Mouse (Mus musculus) Patski (cell line): ENCODE measurements around the gene Nynrin. TPM values are rescaled to one million over a fixed set of nuclear protein-coding genes. Genes with fewer than 3 reads are reported as not detected.

Source experiments
- ATAC-seq: fragments of 100-300 bp; one replicate; pipeline ENCODE4 v1.8.0; 2021
- CTCF ChIA-PET: fragments of 350-600 bp; sonication (Branson Sonifier 250); formaldehyde crosslinking; loops from one replicate; lab custom pipeline; 2022; ENCODE audit warnings: inconsistent platforms; lab: Charles Lee
- POLR2A ChIA-PET: fragments of 350-600 bp; sonication (Branson Sonifier 250); formaldehyde crosslinking; loops from one replicate; lab custom pipeline; 2022; ENCODE audit warnings: antibody characterized with exemption, inconsistent platforms; lab: Charles Lee
- DNase-seq: peaks from one replicate; pipeline ENCODE4 v3.0.0-alpha.2; 2011; ENCODE audit warnings: low read depth, low spot score
- H3K27me3 ChIP-seq: fragments of 371-371 bp; one replicate; pipeline ENCODE4 v1.5.1; 2021
- CTCF ChIP-seq: fragments of 100-300 bp; IDR thresholded peaks from one replicate; pipeline ENCODE4 v1.5.1; 2021
- in situ Hi-C: fragments of 300-500 bp; cut with MboI; formaldehyde crosslinking; loops from 3 replicates; pipeline ENCODE4 v1.11.1; 2018; ENCODE audit warnings: low pct_unique_long_range_greater_than_20kb, mixed read lengths
- polyA plus RNA-seq: library from polyadenylated mRNA; unstranded; gene quantifications from one replicate; pipeline ENCODE4 v1.2.3, GENCODE M21; 2021

The Nynrin gene
- polyA plus RNA-seq, 1 experiment from 2014 or later = not detected

DNA sequence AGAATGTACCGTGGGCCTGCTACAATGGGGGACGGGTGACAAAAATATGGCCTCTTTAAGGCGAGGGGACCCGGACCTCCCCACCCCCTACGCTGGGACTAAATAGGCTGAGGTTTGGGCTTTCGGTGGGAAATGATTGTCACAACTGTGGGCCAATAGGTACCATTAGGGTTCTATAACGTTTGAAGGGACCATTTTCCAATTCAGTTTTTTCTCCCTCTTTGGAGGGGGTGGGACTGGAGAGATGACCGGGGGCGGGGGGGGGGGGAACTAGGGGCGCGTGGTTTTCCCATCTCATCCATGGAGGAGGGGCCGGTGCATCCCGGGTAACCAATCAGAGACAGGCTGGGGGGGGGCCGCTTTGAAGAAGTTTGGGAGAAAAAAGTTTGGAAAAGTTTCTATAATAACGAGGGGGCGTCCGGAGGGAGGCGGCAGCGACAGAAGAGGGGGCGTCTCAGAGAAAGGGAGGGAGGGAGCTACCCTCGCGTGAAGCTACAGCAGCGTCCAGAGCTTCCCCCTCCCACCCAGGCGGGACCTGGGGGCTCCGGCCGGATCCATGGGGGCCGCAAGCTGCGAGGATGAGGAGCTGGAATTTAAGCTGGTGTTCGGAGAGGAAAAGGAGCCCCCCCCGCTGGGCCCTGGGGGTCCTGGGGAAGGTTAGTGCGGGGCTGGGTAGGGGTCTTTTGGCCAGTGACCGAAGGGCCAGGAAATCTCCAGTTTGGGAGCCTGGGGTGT, 29.2 kb upstream of the Nynrin start:
- ATAC-seq = no peak
- POLR2A ChIA-PET = no interaction called here
- in situ Hi-C loops = loop anchor here (5.0 kb wide), 2 partner anchors 38 to 98 kb away; no protein-coding TSS in a partner anchor

DNA sequence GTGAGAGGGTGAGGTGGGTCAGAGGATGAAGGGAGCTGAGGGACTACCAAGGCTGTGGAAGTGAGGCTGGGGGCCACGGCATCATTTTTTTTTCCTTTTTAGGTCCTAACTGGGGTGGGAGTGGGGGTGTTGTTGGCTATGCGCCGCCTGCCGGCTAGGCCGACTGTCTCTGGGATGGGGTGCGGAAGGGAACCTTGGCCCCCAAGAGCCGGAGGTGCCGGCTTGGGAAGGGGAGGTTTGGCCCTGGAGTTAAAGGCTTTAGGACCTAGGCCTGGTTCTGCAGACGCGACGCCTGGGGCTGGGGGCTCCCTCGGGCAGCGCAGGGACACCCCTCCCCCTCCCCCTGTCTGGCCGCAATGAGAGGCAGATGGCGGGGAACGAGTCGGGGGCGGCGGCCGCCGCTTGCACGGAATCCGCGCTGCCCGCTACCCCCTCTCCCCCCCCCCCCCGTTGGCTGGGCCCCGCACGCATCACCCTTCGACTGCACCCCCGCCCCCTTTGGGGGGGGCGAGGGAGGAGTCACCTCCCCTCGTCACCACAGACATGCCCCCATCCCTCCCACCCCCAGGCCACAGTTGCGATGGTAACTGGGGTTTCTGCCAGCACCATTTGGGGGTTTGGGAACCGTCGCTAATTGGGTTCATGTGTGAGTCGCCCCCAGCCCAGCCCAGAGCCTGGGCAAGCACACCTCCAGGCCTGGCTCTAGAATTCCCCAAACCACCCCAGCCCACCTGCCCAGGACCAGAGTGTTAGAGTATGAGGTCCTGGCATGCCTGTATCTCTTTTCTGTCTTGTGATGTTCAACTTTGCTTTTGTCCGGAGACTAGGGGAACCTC, 28.4 kb upstream of the Nynrin start:
- no peaks in the 10 kb centered on the region for H3K27me3 ChIP-seq
- TF ChIP-seq CTCF = no peak
- in situ Hi-C loops = no loop called here
- ATAC-seq (no peak), DNase-seq (no peak)
- ChIA-PET POLR2A (no interaction called here), CTCF (no interaction called here)

More for the DNA sequence above, 29.2 kb upstream of the Nynrin start:
- no peak for DNase-seq
- no peaks in the 10 kb centered on the region for H3K27me3 ChIP-seq
- no peak for TF ChIP-seq CTCF
- CTCF ChIA-PET = interaction anchor here (1.0 kb wide), 1 partner anchor 44 kb away, joined by 3 read pairs; no protein-coding TSS in a partner anchor

DNA sequence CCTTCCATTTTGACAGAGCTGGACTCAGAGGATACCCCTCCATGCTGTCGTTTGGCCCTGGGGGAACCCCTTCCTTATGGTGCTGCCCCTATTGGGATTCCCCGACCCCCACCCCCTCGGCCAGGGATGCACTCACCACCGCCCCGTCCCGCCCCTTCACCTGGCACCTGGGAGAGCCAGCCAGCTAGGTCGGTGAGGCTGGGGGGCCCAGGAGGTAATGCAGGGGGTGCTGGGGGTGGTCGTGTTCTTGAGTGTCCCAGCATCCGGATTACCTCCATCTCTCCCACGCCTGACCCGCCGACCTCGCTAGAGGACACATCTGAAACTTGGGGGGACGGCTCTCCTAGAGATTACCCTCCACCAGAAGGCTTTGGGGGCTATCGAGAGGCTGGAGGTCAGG, 27.7 kb upstream of the Nynrin start:
- H3K27me3 ChIP-seq = no peaks in the 10 kb centered on the region
- ChIA-PET CTCF (no interaction called here), POLR2A (no interaction called here)
- no peak for TF ChIP-seq CTCF
- no peak for ATAC-seq
- no peak for DNase-seq
- in situ Hi-C loops = no loop called here

DNA sequence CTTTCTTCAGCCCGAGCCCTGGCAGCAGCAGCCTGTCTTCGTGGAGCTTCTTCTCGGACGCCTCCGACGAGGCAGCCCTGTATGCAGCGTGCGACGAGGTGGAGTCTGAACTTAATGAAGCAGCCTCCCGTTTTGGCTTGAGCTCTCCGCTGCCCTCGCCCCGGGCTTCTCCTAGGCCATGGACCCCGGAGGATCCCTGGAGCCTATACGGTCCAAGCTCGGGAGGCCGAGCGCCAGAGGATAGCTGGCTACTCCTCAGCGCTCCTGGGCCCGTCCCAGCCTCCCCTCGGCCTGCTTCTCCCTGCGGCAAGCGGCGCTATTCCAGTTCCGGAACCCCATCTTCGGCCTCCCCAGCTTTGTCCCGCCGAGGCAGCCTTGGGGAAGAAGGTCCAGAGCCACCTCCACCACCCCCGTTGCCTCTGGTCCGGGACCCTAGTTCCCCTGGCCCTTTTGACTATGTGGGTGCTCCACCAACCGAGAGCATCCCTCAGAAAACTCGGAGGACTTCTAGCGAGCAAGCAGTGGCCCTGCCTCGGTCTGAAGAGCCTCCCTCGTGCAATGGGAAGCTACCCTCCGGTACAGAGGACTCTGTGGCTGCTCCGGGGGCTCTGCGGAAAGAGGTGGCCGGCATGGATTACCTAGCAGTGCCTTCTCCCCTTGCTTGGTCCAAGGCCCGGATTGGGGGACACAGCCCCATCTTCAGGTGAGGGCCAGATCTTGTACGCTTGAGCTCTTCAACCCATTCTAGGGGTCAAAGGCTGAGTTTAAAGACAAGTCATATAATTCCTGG, 27.1 kb upstream of the Nynrin start:
- in situ Hi-C loops = no loop called here
- DNase-seq = no peak
- H3K27me3 ChIP-seq = no peaks in the 10 kb centered on the region
- POLR2A ChIA-PET = no interaction called here
- no peak for TF ChIP-seq CTCF
- ATAC-seq = no peak
- CTCF ChIA-PET = interaction anchor here (1.3 to 1.4 kb wide), 2 partner anchors 9 to 29 kb away, joined by 3 read pairs; no protein-coding TSS in a partner anchor

DNA sequence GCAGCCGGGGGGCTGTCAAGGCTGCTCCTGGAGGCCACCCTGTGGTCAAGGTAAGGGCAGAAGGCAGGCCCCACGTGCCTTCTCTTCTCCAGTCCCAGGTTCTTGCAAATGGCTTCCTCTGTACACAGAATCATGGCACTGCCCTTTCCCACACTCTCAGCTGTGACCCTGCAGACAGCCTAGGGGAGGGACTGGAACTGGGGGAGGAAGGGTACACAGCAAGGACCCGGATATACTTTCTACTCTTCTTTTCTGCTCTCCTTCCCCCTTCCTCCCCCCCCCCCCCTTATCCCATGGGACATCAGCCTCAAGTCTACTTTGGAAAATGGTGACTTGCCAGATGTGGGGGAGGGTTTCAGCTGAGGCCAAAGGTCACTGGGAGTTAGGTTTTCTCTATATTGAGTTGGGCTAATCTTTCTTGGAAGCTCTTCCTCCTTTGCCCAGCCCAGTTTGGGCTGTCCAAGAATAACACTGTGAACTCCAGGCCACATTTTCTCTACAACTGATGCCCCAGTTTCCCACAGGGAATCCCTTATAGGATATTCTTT, 25.0 kb upstream of the Nynrin start:
- ChIA-PET CTCF (interaction anchor here (1.2 kb wide), 1 partner anchor 48 kb away, joined by 4 read pairs; no protein-coding TSS in a partner anchor), POLR2A (interaction anchor here (0.6 kb wide), 1 partner anchor 9 kb away, joined by 3 read pairs; no protein-coding TSS in a partner anchor)
- no peak for ATAC-seq
- TF ChIP-seq CTCF = no peak
- in situ Hi-C loops = no loop called here
- H3K27me3 ChIP-seq = no peaks in the 10 kb centered on the region
- no peak for DNase-seq

DNA sequence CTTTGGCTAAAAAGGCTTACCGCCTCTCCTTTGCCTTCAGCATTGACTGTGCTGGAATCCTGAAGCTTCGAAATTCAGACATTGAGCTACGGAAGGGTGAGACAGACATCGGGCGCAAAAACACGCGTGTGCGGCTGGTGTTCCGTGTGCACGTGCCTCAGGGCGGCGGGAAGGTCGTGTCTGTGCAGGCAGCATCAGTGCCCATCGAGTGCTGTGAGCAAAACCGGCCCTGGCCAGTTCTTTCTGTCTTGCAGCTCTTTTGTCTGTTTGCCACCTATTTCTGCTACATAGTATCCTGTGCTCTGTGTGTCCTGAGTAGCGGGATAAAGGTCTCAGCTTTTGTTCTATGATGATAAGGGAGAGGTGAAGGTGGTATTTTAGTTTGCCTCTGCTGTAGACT, 24.0 kb upstream of the Nynrin start:
- no peak for TF ChIP-seq CTCF
- no peaks in the 10 kb centered on the region for H3K27me3 ChIP-seq
- DNase-seq (no peak), ATAC-seq (no peak)
- ChIA-PET CTCF (interaction anchor here (1.2 kb wide), 1 partner anchor 49 kb away, joined by 4 read pairs; no protein-coding TSS in a partner anchor), POLR2A (no interaction called here)
- in situ Hi-C loops = no loop called here

DNA sequence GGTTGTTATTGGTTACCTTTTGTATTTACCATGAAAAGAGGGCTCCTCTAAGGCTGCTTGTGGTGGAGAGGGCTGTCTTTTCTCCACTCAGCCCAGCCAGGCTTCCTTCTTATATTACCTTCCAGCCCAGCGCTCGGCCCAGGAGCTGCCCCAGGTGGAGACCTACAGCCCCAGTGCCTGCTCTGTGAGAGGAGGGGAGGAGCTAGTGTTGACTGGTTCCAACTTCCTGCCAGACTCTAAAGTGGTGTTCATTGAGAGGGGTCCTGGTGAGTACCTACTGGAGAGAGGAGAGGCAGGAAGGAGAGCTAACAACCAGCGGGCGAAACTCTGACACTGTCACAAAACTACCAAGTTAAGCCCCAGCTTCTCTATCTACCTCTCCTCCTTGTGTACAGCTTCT, 23.5 kb upstream of the Nynrin start:
- TF ChIP-seq CTCF = no peak
- ATAC-seq = no peak

DNA sequence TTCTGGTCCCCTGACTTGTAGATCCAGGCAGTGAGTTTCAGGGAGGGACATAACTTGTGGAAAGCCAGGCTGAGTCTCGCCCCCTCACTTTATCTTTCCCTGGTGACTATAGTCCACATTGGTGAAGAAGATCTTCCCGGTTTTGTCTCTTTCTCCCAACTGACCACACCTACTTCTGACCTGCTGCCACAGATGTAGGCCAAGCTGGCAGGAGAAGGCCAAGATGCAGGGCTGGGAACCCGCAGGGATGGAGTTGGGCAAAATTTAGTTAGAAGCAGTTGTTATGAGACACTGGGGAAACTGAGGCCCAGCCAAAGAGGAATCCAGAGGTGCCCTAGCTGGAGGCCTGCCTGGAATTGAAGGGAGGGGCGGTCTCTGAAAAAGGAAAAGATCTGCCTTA, 20.7 kb upstream of the Nynrin start:
- POLR2A ChIA-PET = no interaction called here
- H3K27me3 ChIP-seq = peaks cover 3% of the 10 kb centered on the region
- ATAC-seq (no peak), DNase-seq (no peak)
- CTCF ChIA-PET = no interaction called here
- no peak for TF ChIP-seq CTCF
- in situ Hi-C loops = no loop called here

More for the DNA sequence above, 23.5 kb upstream of the Nynrin start:
- POLR2A ChIA-PET = no interaction called here
- CTCF ChIA-PET = no interaction called here
- in situ Hi-C loops = no loop called here
- no peak for DNase-seq
- no peaks in the 10 kb centered on the region for H3K27me3 ChIP-seq

DNA sequence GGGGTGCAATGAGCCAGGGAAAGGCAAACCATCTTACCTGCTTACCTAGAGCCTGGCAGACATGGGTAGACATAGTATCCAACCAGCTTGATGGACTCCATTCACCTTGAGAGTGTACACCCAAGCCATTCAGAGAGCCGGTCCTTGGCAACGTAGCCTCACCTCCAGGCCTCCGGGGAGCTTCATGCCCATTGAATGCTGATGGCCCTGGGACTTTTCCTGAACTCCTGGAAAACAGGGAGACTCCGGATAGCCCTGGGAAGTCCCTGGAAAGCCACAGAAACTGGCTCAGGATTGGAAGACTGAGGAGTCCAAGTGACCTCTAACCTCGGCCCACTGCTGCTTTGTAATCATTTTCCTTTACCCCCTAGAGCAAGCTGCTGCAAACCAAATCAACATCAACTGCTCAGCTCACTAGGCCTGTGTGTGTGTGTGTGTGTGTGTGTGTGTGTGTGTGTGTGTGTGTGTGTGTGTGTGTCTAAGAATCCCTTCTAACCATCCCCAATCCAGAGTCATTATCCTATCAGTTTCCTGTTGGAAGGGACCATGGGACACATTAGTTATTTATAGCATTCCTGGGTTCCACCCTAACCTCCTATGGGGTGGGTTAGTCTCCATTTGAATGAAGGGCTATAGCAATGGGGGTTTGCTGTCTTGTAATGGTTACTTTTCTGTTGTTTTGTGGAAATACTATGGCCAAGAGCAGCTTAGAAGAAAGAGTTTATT, 18.8 kb upstream of the Nynrin start:
- POLR2A ChIA-PET = no interaction called here
- no peak for TF ChIP-seq CTCF
- H3K27me3 ChIP-seq = peaks cover 3% of the 10 kb centered on the region
- CTCF ChIA-PET = interaction anchor here (1.2 to 1.7 kb wide), 2 partner anchors 8 to 15 kb away, joined by 3 to 4 read pairs; no protein-coding TSS in a partner anchor
- in situ Hi-C loops = no loop called here
- no peak for DNase-seq
- ATAC-seq = no peak
